Mouse (Mus musculus): Measurements from ENCODE around the gene Mrpl52. TPM values are rescaled to one million over a fixed set of nuclear protein-coding genes. Genes with fewer than 3 reads are reported as not detected.

The Mrpl52 gene
- total and polyA plus RNA-seq, 3 experiments = 469 to 473 TPM; not detected in 1

DNA sequence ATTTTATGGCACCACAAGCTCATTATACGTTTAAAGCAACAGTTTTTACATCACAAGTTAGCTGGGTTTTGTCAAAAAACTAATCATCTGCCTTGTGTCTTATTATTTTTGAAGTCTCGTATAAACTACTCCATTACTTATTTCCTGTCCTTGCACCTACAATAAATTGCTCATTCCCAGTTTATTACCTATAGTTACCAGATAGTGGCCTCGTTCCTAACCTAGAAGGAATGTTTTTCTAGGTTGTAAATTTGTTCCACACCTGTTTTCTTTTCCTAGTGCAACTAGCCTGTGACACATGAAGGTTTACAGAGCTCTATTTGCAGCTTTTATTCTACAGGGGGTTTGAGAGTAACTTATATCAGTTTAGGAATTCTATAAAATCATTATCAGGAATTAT lies 25.0 kb upstream of the Mrpl52 start:
- TF ChIP-seq EP300 (IDR thresholded peaks at IDR 0.05; ENCODE audit: low read depth in 1 of 2, low read length in 2 of 2) (no peak), POLR2AphosphoS5 (IDR thresholded peaks at IDR 0.05; ENCODE audit: borderline replicate concordance, low read depth, low read length) (no peak), BHLHE40 (IDR thresholded peaks at IDR 0.05; ENCODE audit: borderline replicate concordance, low read depth, low read length) (no peak), MAZ (IDR thresholded peaks at IDR 0.05; ENCODE audit: low read depth, low read length) (no peak), E2F4 (IDR thresholded peaks at IDR 0.05; ENCODE audit: borderline replicate concordance, low read depth, low read length) (no peak), MXI1 (IDR thresholded peaks at IDR 0.05; ENCODE audit: low read depth, low read length) (no peak), MAX (IDR thresholded peaks at IDR 0.05; ENCODE audit: low read length) (no peak), ZC3H11A (IDR thresholded peaks at IDR 0.05; ENCODE audit: low read depth, low read length) (no peak), SMC3 (IDR thresholded peaks at IDR 0.05; ENCODE audit: low read depth, low read length) (no peak), TCF12 (IDR thresholded peaks at IDR 0.05; ENCODE audit: low read depth, low read length) (no peak), ZMIZ1 (IDR thresholded peaks at IDR 0.05; ENCODE audit: low read depth, low read length) (no peak), HCFC1 (IDR thresholded peaks at IDR 0.05; ENCODE audit: low read depth, low read length) (no peak), RAD21 (IDR thresholded peaks at IDR 0.05; ENCODE audit: low read depth, low read length) (no peak), KAT2A (conservative IDR thresholded peaks at IDR 0.05; ENCODE audit: low read depth, low read length) (no peak), USF1 (IDR thresholded peaks at IDR 0.05; ENCODE audit: low read depth, low read length) (no peak), GABPA (IDR thresholded peaks at IDR 0.05; ENCODE audit: low read depth, low read length) (no peak), MEF2A (IDR thresholded peaks at IDR 0.05; ENCODE audit: extremely low read depth, insufficient replicate concordance, low read depth, low read length, poor library complexity, severe bottlenecking) (no peak), UBTF (IDR thresholded peaks at IDR 0.05; ENCODE audit: borderline replicate concordance, insufficient read depth, low read depth, low read length) (no peak), CHD2 (IDR thresholded peaks at IDR 0.05; ENCODE audit: low read length) (no peak)

DNA sequence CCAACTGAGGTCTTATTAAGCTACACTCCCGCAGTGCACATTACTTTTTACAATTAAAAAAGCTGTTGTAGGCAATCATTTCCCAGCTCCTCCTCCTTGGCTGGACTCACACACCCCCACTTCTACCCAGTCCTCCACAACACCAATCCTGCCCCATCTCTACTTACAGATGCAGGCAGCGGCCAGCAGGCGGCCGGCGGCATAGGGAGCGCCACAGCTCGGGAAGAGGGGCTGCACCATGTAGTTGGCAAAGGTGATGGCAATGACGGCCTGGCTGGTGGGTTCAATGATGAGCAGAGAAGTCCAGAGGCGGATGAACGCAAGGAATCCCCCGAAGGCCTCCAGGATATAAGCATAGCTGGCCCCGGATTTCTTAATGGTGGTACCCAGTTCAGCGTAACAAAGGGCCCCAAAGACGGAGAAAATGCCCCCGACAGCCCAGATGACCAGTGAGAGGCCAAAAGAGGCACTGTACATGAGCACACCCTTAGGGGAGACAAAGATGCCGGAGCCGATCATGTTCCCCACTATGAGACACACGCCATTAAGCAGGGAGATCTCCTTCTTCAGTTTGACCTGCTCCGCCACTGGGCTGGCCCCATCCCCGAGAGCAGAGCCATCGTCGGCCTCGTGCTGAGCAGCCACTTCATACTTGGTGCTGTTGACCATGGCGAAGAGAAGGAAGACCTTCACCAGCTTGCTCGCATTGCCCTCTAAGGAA lies 18.2 kb upstream of the Mrpl52 start:
- Histone ChIP-seq H3K27ac (ENCODE audit: control insufficient read depth, low read depth, low read length) (no peak overlapping the region), H3K79me2 (ENCODE audit: control insufficient read depth, insufficient read depth, low read length, poor library complexity) (no peaks in the 10 kb centered on the region), H3K9me3 (replicated peaks; ENCODE audit: insufficient read depth, low read length) (no peaks in the 10 kb centered on the region), H3K27me3 (ENCODE audit: control insufficient read depth in 1 of 2, insufficient read depth in 2 of 2, low read length in 2 of 2) (no peaks in the 10 kb centered on the region), H3K4me1 (ENCODE audit: control insufficient read depth in 1 of 2, insufficient read depth in 2 of 2, low read length in 2 of 2) (no peaks in the 10 kb centered on the region), H3K36me3 (ENCODE audit: control insufficient read depth in 1 of 2, insufficient read depth in 2 of 2, low read length in 2 of 2) (peaks cover 0 to 6% of the 10 kb centered on the region in 2 experiments; a peak in 2 of 4 replicates), H3K9ac (ENCODE audit: control insufficient read depth, low read depth, low read length, poor library complexity, severe bottlenecking) (no peak overlapping the region), H3K4me3 (ENCODE audit: control insufficient read depth in 1 of 2, insufficient read depth in 1 of 2, low read depth in 2 of 2, low read length in 2 of 2) (no peak overlapping the region)
- TF ChIP-seq POLR2AphosphoS2 (IDR thresholded peaks at IDR 0.05; ENCODE audit: low read length) (no peak), NELFE (IDR thresholded peaks at IDR 0.05; ENCODE audit: low read depth, low read length) (no peak), TCF12 (IDR thresholded peaks at IDR 0.05; ENCODE audit: low read depth, low read length) (no peak), SIN3A (IDR thresholded peaks at IDR 0.05; ENCODE audit: low read length) (no peak), BHLHE40 (IDR thresholded peaks at IDR 0.05; ENCODE audit: borderline replicate concordance, low read depth, low read length) (no peak), JUND (IDR thresholded peaks at IDR 0.05; ENCODE audit: low read depth, low read length) (no peak), HCFC1 (IDR thresholded peaks at IDR 0.05; ENCODE audit: low read depth, low read length) (no peak), USF1 (IDR thresholded peaks at IDR 0.05; ENCODE audit: low read depth, low read length) (no peak), USF2 (IDR thresholded peaks at IDR 0.05; ENCODE audit: borderline replicate concordance in 1 of 2, insufficient read depth in 1 of 2, low read depth in 1 of 2, low read length in 2 of 2) (no peak), ZNF384 (IDR thresholded peaks at IDR 0.05; ENCODE audit: low read depth, low read length) (no peak), SMC3 (IDR thresholded peaks at IDR 0.05; ENCODE audit: low read depth, low read length) (no peak), MAX (IDR thresholded peaks at IDR 0.05; ENCODE audit: low read length) (no peak), MEF2A (IDR thresholded peaks at IDR 0.05; ENCODE audit: extremely low read depth, insufficient replicate concordance, low read depth, low read length, poor library complexity, severe bottlenecking) (no peak), NRF1 (IDR thresholded peaks at IDR 0.05; ENCODE audit: insufficient read depth, low read depth, low read length, poor library complexity, severe bottlenecking) (no peak), MAZ (IDR thresholded peaks at IDR 0.05; ENCODE audit: low read depth, low read length) (no peak), EP300 (IDR thresholded peaks at IDR 0.05; ENCODE audit: low read depth in 1 of 2, low read length in 2 of 2) (no peak), MYB (IDR thresholded peaks at IDR 0.05; ENCODE audit: low read depth, low read length) (no peak)
- DNase-seq (ENCODE audit: low read depth, low spot score) = no peak

More for the DNA sequence above, 25.0 kb upstream of the Mrpl52 start:
- Histone ChIP-seq H3K4me3 (ENCODE audit: control insufficient read depth in 1 of 2, insufficient read depth in 1 of 2, low read depth in 2 of 2, low read length in 2 of 2) (no peak overlapping the region), H3K4me1 (ENCODE audit: control insufficient read depth in 1 of 2, insufficient read depth in 2 of 2, low read length in 2 of 2) (no peaks in the 10 kb centered on the region), H3K9me3 (replicated peaks; ENCODE audit: insufficient read depth, low read length) (no peaks in the 10 kb centered on the region), H3K27ac (ENCODE audit: control insufficient read depth, low read depth, low read length) (no peak overlapping the region), H3K9ac (ENCODE audit: control insufficient read depth, low read depth, low read length, poor library complexity, severe bottlenecking) (no peak overlapping the region), H3K27me3 (ENCODE audit: control insufficient read depth in 1 of 2, insufficient read depth in 2 of 2, low read length in 2 of 2) (no peaks in the 10 kb centered on the region), H3K36me3 (ENCODE audit: control insufficient read depth in 1 of 2, insufficient read depth in 2 of 2, low read length in 2 of 2) (peaks cover 2 to 8% of the 10 kb centered on the region in 2 experiments; a peak in 3 of 4 replicates), H3K79me2 (ENCODE audit: control insufficient read depth, insufficient read depth, low read length, poor library complexity) (no peaks in the 10 kb centered on the region)
- DNase-seq (ENCODE audit: low read depth, low spot score) = no peak

Data from MEL (cell line).